Mouse (Mus musculus): Measurements from ENCODE around the gene Phkb. TPM values are rescaled to one million over a fixed set of nuclear protein-coding genes. Genes with fewer than 3 reads are reported as not detected.

Gene Phkb
- total and polyA plus RNA-seq, 3 experiments, result 20.9 to 25.4 (median 23.5) TPM

GRCm38 (mm10) chr8:86034662-86035365 lies 194.1 kb downstream of the Phkb start:
- H3K79me2 ChIP-seq (replicated peaks; ENCODE audit: control insufficient read depth, extremely low read depth, insufficient read depth, poor library complexity, severe bottlenecking), result no peaks in the 10 kb centered on the region
- H3K4me1 ChIP-seq (ENCODE audit: control insufficient read depth in 1 of 2, insufficient read depth in 2 of 2), result peaks cover 0 to 12% of the 10 kb centered on the region in 2 experiments; a peak in 1 of 4 replicates
- no peak overlapping the region for H3K27ac ChIP-seq (ENCODE audit: insufficient read depth, low read depth)
- H3K9ac ChIP-seq (ENCODE audit: insufficient read depth, low read depth), result no peak overlapping the region
- no peak for DNase-seq (ENCODE audit: extremely low read depth)
- no peak overlapping the region for H3K4me3 ChIP-seq (replicated peaks in 1 of 3; ENCODE audit: low read depth in 2 of 3, low read length in 2 of 3, poor library complexity in 1 of 3)
- in situ Hi-C loops (cut with MboI; ENCODE audit: low pct_ligation_motif_present, low pct_unique_long_range_greater_than_20kb, low sequenced_read_pairs) (no loop called here), dilution Hi-C loops (cut with MboI; ENCODE audit: extremely low pct_ligation_motif_present, extremely low pct_unique_long_range_greater_than_20kb, low sequenced_read_pairs) (no loop called here)
- H3K36me3 ChIP-seq (replicated peaks in 1 of 2; ENCODE audit: control insufficient read depth in 1 of 2, insufficient read depth in 1 of 2, low read length in 1 of 2), result peaks cover 9 to 66% of the 10 kb centered on the region in 2 experiments
- no peak for TF ChIP-seq E2F4 (IDR thresholded peaks at IDR 0.05; ENCODE audit: insufficient replicate concordance, low read depth, low read length)
- no peak for TF ChIP-seq NELFE (IDR thresholded peaks at IDR 0.05; ENCODE audit: low read depth, low read length)
- TF ChIP-seq USF2 (conservative IDR thresholded peaks at IDR 0.05; ENCODE audit: low read depth, low read length), result no peak
- TF ChIP-seq MAZ (IDR thresholded peaks at IDR 0.05; ENCODE audit: low read depth, low read length), result no peak
- no peak for TF ChIP-seq JUND (conservative IDR thresholded peaks at IDR 0.05; ENCODE audit: low read depth, low read length)
- no peak for TF ChIP-seq ZMIZ1 (IDR thresholded peaks at IDR 0.05; ENCODE audit: low read depth, low read length)
- TF ChIP-seq RAD21 (IDR thresholded peaks at IDR 0.05; ENCODE audit: low read depth, low read length), result no peak
- H3K4me2 ChIP-seq (ENCODE audit: insufficient read depth, low read depth, poor library complexity, severe bottlenecking), result no peak overlapping the region
- no peaks in the 10 kb centered on the region for H3K27me3 ChIP-seq (replicated peaks)
- H3K9me3 ChIP-seq (replicated peaks; ENCODE audit: low read length), result no peaks in the 10 kb centered on the region

DNA sequence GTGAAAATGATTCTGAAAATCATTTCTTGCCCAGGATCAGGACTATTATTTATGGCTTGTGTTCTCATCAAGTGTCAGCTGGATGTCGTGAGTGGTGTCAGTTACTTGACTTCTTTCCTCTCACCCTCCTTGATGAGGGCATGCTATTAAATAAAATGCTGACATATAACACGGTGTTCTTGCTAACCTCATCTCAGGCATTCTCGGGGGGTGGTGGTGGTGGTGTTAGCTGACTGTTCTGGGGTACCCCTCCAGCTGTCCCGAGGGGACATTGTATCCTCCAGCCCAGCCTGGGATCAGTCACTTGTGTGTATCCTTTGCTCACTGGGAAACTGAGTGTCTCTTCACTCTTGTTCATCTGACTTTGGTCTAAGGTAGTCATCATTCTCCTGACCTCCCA lies 194.6 kb downstream of the Phkb start:
- Histone ChIP-seq H3K4me3 (replicated peaks in 1 of 3; ENCODE audit: low read depth in 2 of 3, low read length in 2 of 3, poor library complexity in 1 of 3) (no peak overlapping the region), H3K79me2 (replicated peaks; ENCODE audit: control insufficient read depth, extremely low read depth, insufficient read depth, poor library complexity, severe bottlenecking) (no peaks in the 10 kb centered on the region), H3K36me3 (replicated peaks in 1 of 2; ENCODE audit: control insufficient read depth in 1 of 2, insufficient read depth in 1 of 2, low read length in 1 of 2) (peaks cover 9 to 67% of the 10 kb centered on the region in 2 experiments), H3K4me1 (ENCODE audit: control insufficient read depth in 1 of 2, insufficient read depth in 2 of 2) (peaks cover 0 to 12% of the 10 kb centered on the region in 2 experiments; a peak in 1 of 4 replicates), H3K4me2 (ENCODE audit: insufficient read depth, low read depth, poor library complexity, severe bottlenecking) (no peak overlapping the region), H3K9ac (ENCODE audit: insufficient read depth, low read depth) (no peak overlapping the region), H3K27me3 (replicated peaks) (no peaks in the 10 kb centered on the region), H3K27ac (ENCODE audit: insufficient read depth, low read depth) (no peak overlapping the region), H3K9me3 (replicated peaks; ENCODE audit: low read length) (no peaks in the 10 kb centered on the region)
- in situ Hi-C loops (cut with MboI; ENCODE audit: low pct_ligation_motif_present, low pct_unique_long_range_greater_than_20kb, low sequenced_read_pairs), result no loop called here
- TF ChIP-seq RCOR1 (conservative IDR thresholded peaks at IDR 0.05; ENCODE audit: low read depth, low read length), result no peak
- no peak for TF ChIP-seq RAD21 (IDR thresholded peaks at IDR 0.05; ENCODE audit: low read depth, low read length)
- TF ChIP-seq JUND (conservative IDR thresholded peaks at IDR 0.05; ENCODE audit: low read depth, low read length), result no peak
- DNase-seq (ENCODE audit: extremely low read depth), result no peak
- dilution Hi-C loops (cut with MboI; ENCODE audit: extremely low pct_ligation_motif_present, extremely low pct_unique_long_range_greater_than_20kb, low sequenced_read_pairs), result no loop called here

DNA sequence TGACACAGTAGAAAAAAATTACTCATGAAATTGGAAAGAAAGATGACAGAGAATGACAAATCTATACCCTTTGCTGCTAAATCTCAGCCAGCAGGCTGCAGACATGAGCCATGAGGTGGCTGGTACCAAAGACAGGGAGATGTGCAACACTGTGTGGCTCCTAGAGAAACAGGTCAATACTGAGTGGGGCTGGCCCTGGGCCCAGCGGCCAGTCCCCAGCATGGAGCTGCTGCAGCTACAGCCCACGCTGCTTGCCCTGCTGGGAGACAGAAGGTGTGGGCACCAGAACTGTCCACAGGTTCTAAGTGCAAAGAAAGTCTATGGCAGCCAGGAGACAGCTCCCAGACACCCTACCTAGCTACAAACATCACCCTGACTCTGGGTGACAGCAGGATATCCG lies 197.7 kb downstream of the Phkb start:
- TF ChIP-seq BHLHE40 (IDR thresholded peaks at IDR 0.05; ENCODE audit: low read depth, low read length), result no peak
- TF ChIP-seq CTCF (conservative IDR thresholded peaks at IDR 0.05 in 1 of 2, IDR thresholded peaks at IDR 0.05 in 1 of 2; ENCODE audit: low read depth in 2 of 2, low read length in 2 of 2), result no peak
- TF ChIP-seq MEF2A (IDR thresholded peaks at IDR 0.05; ENCODE audit: borderline replicate concordance, low read depth, low read length), result no peak
- no peak for TF ChIP-seq RCOR1 (conservative IDR thresholded peaks at IDR 0.05; ENCODE audit: low read depth, low read length)
- TF ChIP-seq MAZ (IDR thresholded peaks at IDR 0.05; ENCODE audit: low read depth, low read length), result no peak
- TF ChIP-seq MYC (IDR thresholded peaks at IDR 0.05; ENCODE audit: low read depth, low read length), result no peak
- no peak for TF ChIP-seq E2F4 (IDR thresholded peaks at IDR 0.05; ENCODE audit: insufficient replicate concordance, low read depth, low read length)
- TF ChIP-seq NRF1 (IDR thresholded peaks at IDR 0.05; ENCODE audit: low read depth, low read length), result no peak
- TF ChIP-seq USF2 (conservative IDR thresholded peaks at IDR 0.05; ENCODE audit: low read depth, low read length), result no peak
- no peak for TF ChIP-seq PAX5 (IDR thresholded peaks at IDR 0.05; ENCODE audit: low read length)
- no peak for TF ChIP-seq NELFE (IDR thresholded peaks at IDR 0.05; ENCODE audit: low read depth, low read length)
- no peak for TF ChIP-seq EP300 (IDR thresholded peaks at IDR 0.05; ENCODE audit: low read length)
- TF ChIP-seq MAX (IDR thresholded peaks at IDR 0.05; ENCODE audit: low read length), result no peak
- TF ChIP-seq ETS1 (conservative IDR thresholded peaks at IDR 0.05; ENCODE audit: low read depth, low read length), result no peak
- no peaks in the 10 kb centered on the region for H3K79me2 ChIP-seq (replicated peaks; ENCODE audit: control insufficient read depth, extremely low read depth, insufficient read depth, poor library complexity, severe bottlenecking)
- in situ Hi-C loops (cut with MboI; ENCODE audit: low pct_ligation_motif_present, low pct_unique_long_range_greater_than_20kb, low sequenced_read_pairs), result no loop called here
- H3K9ac ChIP-seq (ENCODE audit: insufficient read depth, low read depth), result no peak overlapping the region
- no peak overlapping the region for H3K27ac ChIP-seq (ENCODE audit: insufficient read depth, low read depth)
- peaks cover 4 to 58% of the 10 kb centered on the region in 2 experiments for H3K36me3 ChIP-seq (replicated peaks in 1 of 2; ENCODE audit: control insufficient read depth in 1 of 2, insufficient read depth in 1 of 2, low read length in 1 of 2)
- DNase-seq (ENCODE audit: extremely low read depth), result no peak
- dilution Hi-C loops (cut with MboI; ENCODE audit: extremely low pct_ligation_motif_present, extremely low pct_unique_long_range_greater_than_20kb, low sequenced_read_pairs), result no loop called here
- peaks cover 0 to 17% of the 10 kb centered on the region in 2 experiments; a peak in 1 of 4 replicates for H3K4me1 ChIP-seq (ENCODE audit: control insufficient read depth in 1 of 2, insufficient read depth in 2 of 2)
- no peak overlapping the region for H3K4me3 ChIP-seq (replicated peaks in 1 of 3; ENCODE audit: low read depth in 2 of 3, low read length in 2 of 3, poor library complexity in 1 of 3)
- no peaks in the 10 kb centered on the region for H3K27me3 ChIP-seq (replicated peaks)
- H3K9me3 ChIP-seq (replicated peaks; ENCODE audit: low read length), result no peaks in the 10 kb centered on the region
- no peak overlapping the region for H3K4me2 ChIP-seq (ENCODE audit: insufficient read depth, low read depth, poor library complexity, severe bottlenecking)
